Mouse (Mus musculus) liver, postnatal 0 days (tissue): ENCODE measurements around the gene Hc. TPM values are rescaled to one million over a fixed set of nuclear protein-coding genes. Genes with fewer than 3 reads are reported as not detected.

Experiments used
- ATAC-seq: fragments of 200-750 bp; cut with Nextera tagmentation; 2 replicates; pipeline ENCODE4 v1.8.0; 2017; ENCODE audit warnings: mild to moderate bottlenecking, moderate library complexity
- DNase-seq: peaks from one replicate; pipeline ENCODE4 v3.0.0-alpha.2; 2016
- H3K27ac ChIP-seq: fragments of 300-500 bp; sonication (generic); 2 replicates; pipeline ENCODE4 v1.5.1; 2014; ENCODE audit warnings: antibody characterized with exemption, moderate library complexity, mild to moderate bottlenecking, low read depth
- H3K27me3 ChIP-seq: fragments of 300-500 bp; sonication (generic); 2 replicates; pipeline ENCODE4 v1.6.1; 2014; ENCODE audit warnings: low read length, control low read depth, mixed read lengths; ENCODE audit not compliant: insufficient read depth
- H3K36me3 ChIP-seq: fragments of 300-500 bp; sonication (generic); replicated peaks from 2 replicates; pipeline ENCODE4 v1.6.1; 2014; ENCODE audit warnings: mild to moderate bottlenecking, control low read depth, low read length, moderate library complexity, mixed read lengths; ENCODE audit not compliant: insufficient read depth
- H3K4me1 ChIP-seq: fragments of 300-500 bp; sonication (generic); 2 replicates; pipeline ENCODE4 v1.6.1; 2014; ENCODE audit warnings: antibody characterized with exemption, mild to moderate bottlenecking, control low read depth; ENCODE audit not compliant: insufficient read depth
- H3K4me2 ChIP-seq: fragments of 300-500 bp; sonication (generic); 2 replicates; pipeline ENCODE4 v1.6.1; 2014; ENCODE audit warnings: low read depth, mild to moderate bottlenecking, low read length, moderate library complexity, mixed read lengths
- H3K4me3 ChIP-seq: fragments of 300-500 bp; sonication (generic); 2 replicates; pipeline ENCODE4 v1.5.1; 2014; ENCODE audit warnings: low read depth, low read length
- H3K9ac ChIP-seq: fragments of 300-500 bp; sonication (generic); replicated peaks from 2 replicates; pipeline ENCODE4 v1.6.1; 2014; ENCODE audit warnings: mild to moderate bottlenecking, moderate library complexity
- H3K9me3 ChIP-seq: fragments of 300-500 bp; sonication (generic); 2 replicates; pipeline ENCODE4 v1.6.1; 2016; ENCODE audit warnings: mild to moderate bottlenecking, control low read depth, low read length, mixed read lengths
- CTCF ChIP-seq: sonication (generic); IDR thresholded peaks from 2 replicates; pipeline ENCODE4 v1.5.1; 2016; ENCODE audit warnings: antibody characterized with exemption, low read depth
- EP300 ChIP-seq: IDR thresholded peaks from 2 replicates; pipeline ENCODE4 v1.6.1; 2016; ENCODE audit warnings: antibody characterized with exemption, low read depth, mild to moderate bottlenecking
- WGBS: fragments of 180-500 bp; shearing (Covaris S2); extraction: QIAGEN DNeasy Blood & Tissue Kit; methylation state at CpG from one replicate; pipeline ENCODE4 v1.1.7; 2014; ENCODE audit not compliant: insufficient replicate concordance; 5-methylcytosine and 5-hydroxymethylcytosine counted together
- polyA plus RNA-seq: library from polyadenylated mRNA; unstranded; fragments of >200 nt; fragmentation: Nextera tagmentation; extraction: Ambion mirVana; gene quantifications from 2 replicates; pipeline ENCODE4 v1.2.1, GENCODE M21; 2015

The Hc gene
- polyA plus RNA-seq, 1 experiment from 2014 or later = 81.0 TPM

DNA sequence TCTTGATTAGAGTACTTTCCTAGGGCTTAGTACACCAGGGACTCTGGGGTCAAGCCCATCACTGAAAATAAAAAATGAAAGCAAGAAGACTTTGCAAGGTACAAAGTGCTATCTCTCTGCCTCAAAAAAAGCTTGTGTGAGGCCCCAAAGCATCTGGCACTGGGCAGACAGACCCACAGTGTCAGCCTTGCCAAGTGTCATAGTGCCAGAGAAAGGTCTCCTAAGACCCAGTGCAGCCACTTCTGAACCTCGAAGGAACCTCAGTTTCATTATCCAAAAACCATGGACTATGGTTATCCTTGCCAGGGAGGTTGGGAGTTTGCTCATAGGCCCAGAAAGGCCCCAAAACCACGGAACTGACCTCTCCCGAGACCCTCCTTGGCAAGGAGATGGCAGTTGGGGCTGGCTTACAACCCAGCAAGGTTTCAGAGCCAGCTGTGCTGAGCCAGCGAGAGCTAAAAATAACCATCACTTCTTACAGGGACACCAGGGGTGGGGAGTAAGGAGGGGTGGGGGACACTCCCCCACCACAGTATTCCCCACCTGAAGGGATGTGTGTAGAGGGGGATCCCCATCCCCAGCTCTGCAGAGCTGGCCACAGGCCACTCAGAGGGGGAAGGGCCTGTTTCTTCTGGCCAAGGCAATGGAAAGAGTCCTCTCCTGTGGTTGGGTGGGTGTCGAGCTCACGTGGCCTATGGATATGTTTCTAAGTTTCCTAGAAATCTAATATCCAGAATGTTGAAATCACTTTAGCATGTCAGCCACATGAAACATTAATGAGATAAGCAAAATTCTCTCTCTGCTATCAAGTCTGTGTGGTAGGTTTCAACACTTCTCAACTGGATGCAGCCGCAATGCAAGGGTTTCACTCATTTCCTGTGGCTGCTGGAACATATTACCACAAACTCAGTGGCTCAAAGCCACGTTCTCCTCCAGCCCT lies 122.7 kb downstream of the Hc start:
- peak overlapping the region; percentile 52 for H3K27ac ChIP-seq
- 30% methylated on average over 8 of the region's 8 CpGs for WGBS
- TF ChIP-seq EP300 (peak; percentile 37; the same call in 1 of the 2 replicates), CTCF (no peak)

DNA sequence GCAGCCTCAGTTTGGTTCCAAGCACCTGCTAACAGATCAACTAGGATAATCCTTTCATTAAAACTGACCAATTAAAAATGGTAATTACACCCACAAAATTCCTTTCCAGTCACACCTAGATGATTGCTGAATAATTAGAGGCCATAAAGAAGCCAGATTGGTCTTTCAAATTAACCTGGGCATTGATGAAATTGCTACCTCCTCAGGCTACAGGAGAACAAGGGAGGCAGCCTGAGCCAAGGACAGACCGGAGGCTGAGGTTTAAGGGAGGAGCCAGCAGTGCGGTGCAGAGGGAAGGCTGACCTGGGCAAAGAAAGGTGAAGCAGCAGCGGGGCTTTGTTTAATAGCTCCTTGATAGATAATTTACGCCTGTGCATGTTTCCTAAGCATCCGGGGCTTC lies 123.8 kb downstream of the Hc start:
- 36% methylated on average over 5 of the region's 5 CpGs for WGBS
- no peak for DNase-seq

More for the DNA sequence above, 122.7 kb downstream of the Hc start:
- Histone ChIP-seq H3K27me3 (peaks cover 3% of the 10 kb centered on the region; the same call in 1 of the 2 replicates), H3K4me1 (peaks cover 13% of the 10 kb centered on the region), H3K9me3 (no peaks in the 10 kb centered on the region), H3K4me2 (peak overlapping the region; percentile 18; the same call in 1 of the 2 replicates), H3K4me3 (no peak overlapping the region), H3K36me3 (no peaks in the 10 kb centered on the region), H3K9ac (no peak overlapping the region)
- DNase-seq (peak; percentile 25), ATAC-seq (peak; percentile 15; the same call in 1 of the 2 replicates)

More for the DNA sequence above, 123.8 kb downstream of the Hc start:
- H3K4me3 ChIP-seq = no peak overlapping the region
- peaks cover 3% of the 10 kb centered on the region; the same call in 1 of the 2 replicates for H3K27me3 ChIP-seq
- H3K27ac ChIP-seq = no peak overlapping the region
- no peak for ATAC-seq
- H3K4me2 ChIP-seq = no peak overlapping the region
- no peaks in the 10 kb centered on the region for H3K36me3 ChIP-seq
- H3K4me1 ChIP-seq = peaks cover 13% of the 10 kb centered on the region
- no peaks in the 10 kb centered on the region for H3K9me3 ChIP-seq
- no peak overlapping the region for H3K9ac ChIP-seq
- no peak for TF ChIP-seq EP300
- TF ChIP-seq CTCF = no peak

Other genes starting within 250 kb of the Hc start
- gene Fbxw2, start 235.1 kb downstream of the Hc start, polyA plus RNA-seq = 36.1 and 38.3 TPM in 2 replicates
- gene Gm34653, start 228.4 kb downstream of the Hc start, polyA plus RNA-seq = 0.06 TPM in 1 of 2 replicates, not detected in the other
- gene Cutal, start 187.0 kb downstream of the Hc start, polyA plus RNA-seq = 7.2 and 8.5 TPM in 2 replicates
- gene Psmd5, start 186.5 kb downstream of the Hc start, polyA plus RNA-seq = 36.0 and 37.3 TPM in 2 replicates
- gene Phf19, start 147.4 kb downstream of the Hc start, polyA plus RNA-seq = 1.1 and 1.3 TPM in 2 replicates
- gene Traf1, start 99.7 kb downstream of the Hc start, polyA plus RNA-seq = 0.34 and 0.43 TPM in 2 replicates
- gene AI182371, start 40.1 kb upstream of the Hc start, polyA plus RNA-seq = 90.6 and 102 TPM in 2 replicates
- gene Cntrl, start 48.1 kb upstream of the Hc start, polyA plus RNA-seq = 10.5 and 10.8 TPM in 2 replicates
- gene Rab14, start 139.7 kb upstream of the Hc start, polyA plus RNA-seq = 208 and 217 TPM in 2 replicates
- 56.1 and 59.7 TPM in 2 replicates for gene Gsn, start 194.9 kb upstream of the Hc start, polyA plus RNA-seq